Mouse (Mus musculus): ENCODE data around the gene Kcnd3.

- TF ChIP-seq CTCF (IDR thresholded peaks at IDR 0.05) (no peak), POLR2A (IDR thresholded peaks at IDR 0.05; ENCODE audit: insufficient read depth, low read depth, low read length) (no peak)
Measured at GRCm38 (mm10) chr3:105423427-105423826, 28.7 kb upstream of the Kcnd3 start.

All from heart, adult 2 months (tissue).